Mouse (Mus musculus): Measurements from ENCODE around the gene Siah2.

Siah2 gene

DNA sequence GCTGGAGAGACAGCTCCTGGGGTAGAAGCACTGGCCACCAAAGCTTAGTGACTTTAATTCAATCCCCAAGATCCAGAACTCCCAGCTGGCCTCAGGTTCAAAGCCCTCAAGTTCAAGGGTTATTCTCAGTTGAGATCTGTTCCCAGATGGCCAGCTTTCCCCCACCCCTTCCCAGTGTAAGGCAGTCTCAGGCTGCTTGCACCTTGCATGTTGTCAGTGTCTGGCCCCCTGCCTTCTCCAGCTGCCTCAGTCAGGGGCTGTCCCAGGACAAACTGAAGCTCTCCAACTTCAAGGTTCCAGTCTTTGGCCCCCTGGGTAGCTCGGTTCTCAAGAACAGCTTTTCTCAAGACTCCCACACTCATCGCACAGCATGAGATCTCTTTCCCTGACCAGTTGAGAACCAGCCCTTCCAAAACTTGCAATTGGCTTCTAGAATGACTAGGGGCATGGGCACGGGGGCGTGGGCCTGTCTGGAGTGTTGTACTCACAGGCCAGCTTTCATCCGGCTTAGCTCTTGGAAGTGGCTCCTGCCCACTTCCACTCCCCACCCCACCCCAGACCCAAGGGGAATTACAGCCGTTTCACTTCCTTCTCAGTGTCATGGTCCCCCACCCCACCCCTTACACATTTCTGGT is 20.5 kb downstream of the Siah2 start:
- DNase-seq (ENCODE audit: low read depth, low spot score), result no peak

DNA sequence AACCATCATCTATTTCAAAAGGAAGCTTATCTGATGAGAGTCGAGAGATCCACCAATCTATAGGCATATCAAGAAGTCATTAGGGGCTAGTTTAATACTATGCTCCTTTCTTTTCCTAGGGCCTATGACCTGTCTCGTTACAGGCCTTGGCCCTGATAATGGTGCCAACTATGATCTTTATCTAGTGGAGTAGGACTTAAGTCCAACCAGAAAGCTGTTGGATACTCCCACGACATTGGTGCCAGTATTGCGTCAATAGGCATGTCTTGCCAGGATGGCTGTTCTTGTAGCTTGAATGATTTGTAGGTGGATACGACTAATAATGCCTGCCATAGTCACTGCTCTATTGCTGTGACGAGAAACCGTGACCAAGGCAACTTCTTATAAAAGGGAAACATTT is 28.2 kb downstream of the Siah2 start:
- no peak for DNase-seq (ENCODE audit: low read depth, low spot score)

DNA sequence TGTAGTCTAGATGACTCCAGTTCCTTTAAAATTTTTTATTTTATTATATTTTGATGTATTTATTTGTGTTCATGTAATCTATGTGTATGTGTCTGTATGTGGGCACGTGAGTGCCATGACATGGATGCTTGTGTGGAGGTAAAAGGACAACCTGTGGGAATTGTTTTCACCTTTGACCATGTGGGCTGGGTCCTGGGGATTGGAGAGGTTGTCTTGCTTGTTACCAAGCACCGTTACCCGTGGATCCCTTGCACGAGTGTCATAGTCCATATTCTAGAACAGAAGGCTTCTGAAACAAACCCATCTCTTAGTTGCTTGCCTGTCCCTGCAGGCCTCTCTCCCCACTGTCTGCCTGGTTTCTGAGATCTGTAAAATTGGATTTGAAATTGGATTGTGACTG is 31.6 kb downstream of the Siah2 start:
- DNase-seq (ENCODE audit: low read depth, low spot score), result no peak

DNA sequence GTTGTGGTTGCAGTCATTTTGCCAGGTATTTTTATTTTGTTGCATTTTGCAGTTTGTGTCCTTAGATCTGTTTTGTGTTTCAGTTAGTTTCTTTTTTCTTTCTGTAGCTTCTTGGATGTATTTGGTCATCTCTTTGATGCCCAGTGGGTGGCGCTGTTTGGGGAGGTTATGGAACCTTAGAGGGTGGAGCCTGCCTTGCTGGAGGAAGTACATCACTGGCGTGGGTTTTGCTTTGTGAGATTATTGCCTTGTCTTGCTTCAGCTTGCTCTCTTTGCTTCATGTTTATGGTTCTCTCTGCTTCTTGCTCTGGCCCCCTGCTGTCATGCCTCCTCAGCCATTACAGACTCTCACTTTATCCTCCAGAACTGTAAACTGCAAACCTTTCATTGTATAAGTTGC is 34.8 kb downstream of the Siah2 start:
- DNase-seq (ENCODE audit: low read depth, low spot score), result peak; percentile 49

DNA sequence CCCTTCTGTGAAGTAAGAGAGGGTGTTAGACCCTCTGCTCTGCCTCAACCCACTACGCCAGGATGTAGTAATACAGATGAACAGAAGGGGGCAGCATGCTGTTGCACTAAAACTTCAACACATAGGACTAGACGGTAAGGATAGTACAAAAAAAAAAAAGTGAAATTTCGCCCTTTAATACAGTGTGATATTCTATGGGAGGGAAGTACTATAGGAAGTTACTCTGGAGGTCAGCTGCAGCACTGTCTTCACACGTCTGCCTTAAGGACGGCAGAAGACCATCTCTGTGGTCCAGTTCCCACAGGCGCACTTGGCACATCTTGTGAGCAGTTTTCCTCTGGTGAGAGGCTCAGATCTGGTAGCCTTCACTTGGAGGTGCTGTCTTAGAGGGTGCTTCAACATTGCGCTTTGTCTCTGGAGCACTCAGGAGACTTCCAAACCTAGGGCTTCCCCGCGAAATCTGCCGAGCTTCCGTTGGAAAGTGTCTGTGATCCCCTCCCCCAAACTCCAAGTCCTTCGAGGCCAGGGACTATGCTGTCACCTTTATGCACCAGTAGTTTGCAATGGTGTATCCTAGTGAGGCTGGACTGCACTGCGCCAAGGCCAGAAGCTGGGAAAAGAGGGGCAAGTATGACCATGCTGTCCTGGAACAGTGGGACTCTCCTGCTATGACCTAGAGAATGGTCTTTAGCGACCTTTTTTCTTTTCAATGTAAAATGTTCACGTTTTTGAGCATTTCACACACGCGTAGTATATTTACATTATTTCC is 36.7 kb downstream of the Siah2 start:
- DNase-seq (ENCODE audit: low read depth, low spot score), result peak; percentile 73

DNA sequence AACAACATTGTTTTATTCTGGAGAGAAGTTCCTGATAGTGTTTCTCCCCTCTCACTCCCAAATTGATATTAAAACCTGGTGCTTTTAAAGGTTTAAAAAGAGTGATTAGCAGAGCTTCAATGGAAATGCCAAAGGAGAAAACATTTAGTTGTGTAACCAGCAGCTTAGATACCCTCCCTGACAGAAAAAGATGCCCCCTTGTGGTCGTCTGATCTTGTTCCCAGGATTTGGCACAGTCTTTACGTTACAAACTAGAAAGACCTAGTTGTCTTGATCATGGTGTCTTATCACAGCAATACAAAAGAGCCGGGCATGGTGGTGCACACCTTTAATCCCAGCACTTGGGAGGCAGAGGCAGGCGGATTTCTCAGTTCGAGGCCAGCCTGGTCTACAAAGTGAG is 38.3 kb downstream of the Siah2 start:
- peak; percentile 50 for DNase-seq (ENCODE audit: low read depth, low spot score)

DNA sequence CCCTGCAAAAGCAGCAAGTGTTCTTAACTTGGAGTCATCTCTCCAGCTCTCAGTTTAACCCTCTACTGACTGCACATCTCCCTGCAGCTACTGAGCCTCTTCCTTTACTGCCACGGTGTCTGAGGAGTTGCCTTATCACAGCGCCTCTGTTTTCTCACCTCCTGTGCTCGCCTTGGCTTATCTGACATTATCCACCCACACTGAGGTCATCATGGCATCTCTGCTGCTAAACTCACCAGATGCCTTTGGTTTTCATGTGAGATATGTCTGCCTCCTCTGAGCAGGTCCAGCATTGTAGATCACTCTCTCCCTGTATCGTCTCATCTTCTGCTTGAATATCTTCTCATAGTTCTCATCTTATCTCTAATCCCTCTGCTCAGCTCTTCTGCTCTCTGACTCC is 41.9 kb downstream of the Siah2 start:
- no peak for DNase-seq (ENCODE audit: low read depth, low spot score)

DNA sequence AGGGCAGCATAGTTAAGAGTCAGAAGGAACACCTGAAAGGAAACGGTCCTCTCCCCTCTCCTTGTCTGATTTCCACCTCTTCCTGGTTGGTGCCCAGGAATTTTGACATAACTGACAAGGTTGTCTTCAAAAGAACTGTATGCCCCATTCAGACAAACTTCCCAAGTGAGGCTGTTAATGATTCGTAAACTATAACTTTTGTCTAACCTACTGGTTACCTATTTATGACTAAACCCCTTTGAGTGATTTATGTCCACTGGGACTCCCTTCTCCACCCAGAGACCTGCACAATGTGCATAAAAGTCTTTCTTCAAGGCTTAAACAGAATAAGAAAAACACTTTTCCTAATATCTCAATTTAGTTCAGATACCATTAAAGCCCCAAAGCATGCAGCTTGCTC is 45.0 kb downstream of the Siah2 start:
- DNase-seq (ENCODE audit: low read depth, low spot score), result no peak

DNA sequence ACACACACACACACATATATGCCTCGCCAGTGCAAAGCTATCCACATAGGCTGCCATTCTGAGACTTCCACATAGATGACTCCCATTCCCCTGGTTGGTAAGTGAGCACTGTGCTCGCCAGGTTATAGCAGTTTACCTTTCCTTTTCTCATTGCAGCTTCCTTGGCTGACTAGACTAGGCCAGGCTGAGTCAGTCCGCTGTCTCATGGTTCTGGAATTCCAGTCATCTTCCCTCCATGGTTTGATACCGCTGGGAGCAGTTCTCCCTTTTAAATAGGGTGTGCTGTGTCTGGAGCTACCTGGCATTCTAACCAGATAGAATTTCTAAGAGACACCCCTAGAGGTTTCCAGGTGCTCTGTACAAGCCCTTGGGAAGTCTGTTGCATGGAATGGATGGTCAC is 46.0 kb downstream of the Siah2 start:
- no peak for DNase-seq (ENCODE audit: low read depth, low spot score)

DNA sequence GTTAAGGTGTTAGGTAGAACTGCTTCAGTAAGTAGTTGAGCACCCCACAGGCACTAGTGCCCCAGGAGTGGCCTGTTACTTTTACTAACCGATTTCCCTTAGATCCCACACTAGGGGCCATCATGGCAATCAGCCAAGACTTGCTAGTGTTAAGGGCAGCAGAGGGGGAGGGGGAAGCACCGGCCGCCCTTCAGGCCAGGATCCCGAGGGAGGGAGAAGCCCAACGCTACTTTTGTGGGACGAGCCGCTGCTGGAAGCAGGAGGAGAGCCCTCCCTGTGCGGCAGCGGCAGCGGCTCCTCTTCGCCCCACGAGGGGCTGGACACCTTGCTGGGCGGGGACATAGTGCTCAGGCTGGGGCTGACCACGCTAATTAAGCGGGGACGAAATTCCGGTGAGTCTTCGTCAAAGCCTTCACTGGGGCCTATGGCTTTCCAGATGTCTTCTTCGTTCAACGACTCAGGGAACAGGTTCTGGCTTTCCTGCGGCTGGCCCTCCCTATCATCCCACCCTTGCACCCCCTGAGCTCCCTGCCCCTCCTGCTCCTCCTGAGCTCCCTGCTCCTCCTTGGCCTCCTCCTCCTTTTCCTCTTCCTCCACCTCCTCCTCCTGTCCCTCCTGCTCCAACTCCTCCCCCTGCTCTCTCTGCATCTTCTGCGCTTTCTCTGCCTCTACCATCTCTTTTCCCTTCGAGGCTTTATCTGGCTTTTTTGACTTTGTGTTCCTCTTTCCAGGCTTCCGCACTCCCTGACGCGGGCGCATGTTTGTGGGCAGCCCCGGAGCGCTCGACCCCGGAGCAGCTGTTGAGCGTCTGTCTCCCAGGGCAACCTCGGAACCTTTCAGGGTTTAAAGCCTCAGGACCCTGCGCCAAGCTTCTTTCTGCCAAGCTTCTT is 55.5 kb downstream of the Siah2 start, which contains the start of gene Erich6:
TSS of gene Erich6 (minus strand) at position 802 of the 890 bp plus-strand sequence.
- DNase-seq (ENCODE audit: low read depth, low spot score), result peak; percentile 64

DNA sequence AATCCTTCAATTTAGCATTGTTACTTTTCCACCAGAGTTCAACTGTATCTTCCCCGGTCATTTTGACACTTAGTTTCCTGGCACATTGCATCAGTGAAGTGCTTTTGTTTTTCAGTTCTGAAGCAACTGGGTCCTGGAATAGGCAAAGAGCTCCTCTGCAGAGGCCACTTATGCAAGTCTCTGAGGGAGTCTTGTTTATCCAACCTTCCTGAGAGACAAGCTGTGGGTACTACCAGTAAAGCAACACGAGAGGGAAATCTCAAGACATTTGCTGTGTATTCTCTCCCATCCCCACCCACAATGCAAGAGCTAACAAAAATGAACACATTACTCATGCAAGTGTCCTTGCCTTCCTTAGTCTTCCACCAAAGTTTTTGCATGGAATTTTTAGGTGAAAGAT is 60.5 kb downstream of the Siah2 start:
- DNase-seq (ENCODE audit: low read depth, low spot score), result peak; percentile 61

DNA sequence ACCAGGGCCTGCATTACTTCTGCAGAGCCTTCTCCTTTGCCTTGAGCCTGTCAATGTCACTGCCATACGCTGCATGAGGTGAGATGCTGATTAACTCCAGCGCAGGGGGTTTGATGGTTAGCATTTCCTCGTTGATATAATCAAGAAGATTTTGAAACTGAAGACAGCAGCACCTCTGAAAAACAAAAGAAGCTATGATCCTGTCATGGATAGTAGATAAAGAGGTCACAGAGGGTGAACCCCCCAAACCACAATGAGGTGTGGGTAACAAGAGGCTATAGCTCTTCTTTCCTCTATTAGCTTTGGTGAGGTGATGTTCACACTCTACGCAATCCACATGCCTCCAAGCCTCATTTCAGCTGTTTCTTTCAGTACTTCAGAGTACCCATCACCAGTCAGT is 67.2 kb downstream of the Siah2 start:
- DNase-seq (ENCODE audit: low read depth, low spot score), result no peak

All from brain, adult 2 months (tissue).